Mouse (Mus musculus): Measurements from ENCODE around the gene 1300017J02Rik. TPM values are rescaled to one million over a fixed set of nuclear protein-coding genes. Genes with fewer than 3 reads are reported as not detected.

Gene 1300017J02Rik
- total and polyA plus RNA-seq, 2 experiments from 2014 or later: 0.10 to 0.74 TPM

DNA sequence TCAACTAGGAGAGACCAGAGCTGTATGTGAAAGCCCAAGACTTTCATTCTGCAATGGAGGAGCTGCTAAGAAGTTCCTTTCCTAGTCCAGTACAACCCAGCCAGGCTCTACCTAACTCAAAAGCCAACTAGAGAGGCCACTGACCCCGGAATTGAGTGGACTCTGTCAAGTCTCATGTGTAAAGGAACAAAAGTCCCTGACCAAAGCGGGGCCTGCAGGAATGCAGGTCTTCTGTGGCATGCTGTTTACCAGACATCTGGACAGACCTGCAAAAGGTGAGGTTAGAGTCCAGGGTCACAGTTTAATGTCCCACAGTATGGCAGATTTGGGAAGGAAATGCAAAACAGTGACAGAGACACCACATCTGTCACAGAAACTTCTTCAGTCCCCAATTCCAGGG lies 63.7 kb downstream of the 1300017J02Rik start:
- no peak for TF ChIP-seq CTCF (IDR thresholded peaks at IDR 0.05; ENCODE audit: low read depth)
- H3K36me3 ChIP-seq (ENCODE audit: insufficient read depth): no peaks in the 10 kb centered on the region
- ATAC-seq (no peak), DNase-seq (no peak)
- no peaks in the 10 kb centered on the region for H3K9me3 ChIP-seq (ENCODE audit: low read length)
- H3K27ac ChIP-seq (ENCODE audit: low read depth, low read length): no peak overlapping the region
- WGBS: 78% methylated on average over 2 of the region's 2 CpGs
- H3K4me2 ChIP-seq (ENCODE audit: low read depth): no peak overlapping the region
- no peaks in the 10 kb centered on the region for H3K27me3 ChIP-seq (ENCODE audit: insufficient read depth, low read length)
- H3K9ac ChIP-seq: no peak overlapping the region
- H3K4me1 ChIP-seq (ENCODE audit: insufficient read depth): no peaks in the 10 kb centered on the region
- no peak overlapping the region for H3K4me3 ChIP-seq (ENCODE audit: low read depth, low read length)

DNA sequence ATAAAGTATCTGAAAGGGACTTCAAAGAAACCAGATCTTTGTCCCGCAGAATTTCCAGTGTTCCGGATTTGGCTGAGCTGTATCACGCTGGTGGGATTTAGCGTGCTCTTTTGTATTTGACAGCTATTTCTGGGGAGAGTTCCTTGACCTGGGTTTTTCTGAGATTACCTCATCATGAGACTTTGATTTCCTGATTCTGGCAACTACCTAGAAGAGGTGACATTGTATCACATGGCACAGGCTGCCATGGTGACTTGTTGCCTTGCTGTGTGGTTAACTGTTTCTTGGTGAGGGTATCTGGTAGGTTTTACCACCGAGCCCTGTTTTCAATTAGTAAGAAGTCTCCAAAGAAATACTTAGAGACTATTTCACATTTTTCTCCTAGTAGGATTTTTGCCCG lies 65.4 kb downstream of the 1300017J02Rik start:
- Histone ChIP-seq H3K4me3 (ENCODE audit: low read depth, low read length) (no peak overlapping the region), H3K4me1 (ENCODE audit: insufficient read depth) (no peaks in the 10 kb centered on the region), H3K4me2 (ENCODE audit: low read depth) (no peak overlapping the region), H3K36me3 (ENCODE audit: insufficient read depth) (no peaks in the 10 kb centered on the region), H3K9ac (no peak overlapping the region), H3K27ac (ENCODE audit: low read depth, low read length) (no peak overlapping the region), H3K27me3 (ENCODE audit: insufficient read depth, low read length) (no peaks in the 10 kb centered on the region), H3K9me3 (ENCODE audit: low read length) (no peaks in the 10 kb centered on the region)
- 90% methylated on average over 6 of the region's 6 CpGs for WGBS
- no peak for DNase-seq
- no peak for TF ChIP-seq CTCF (IDR thresholded peaks at IDR 0.05; ENCODE audit: low read depth)
- no peak for ATAC-seq

DNA sequence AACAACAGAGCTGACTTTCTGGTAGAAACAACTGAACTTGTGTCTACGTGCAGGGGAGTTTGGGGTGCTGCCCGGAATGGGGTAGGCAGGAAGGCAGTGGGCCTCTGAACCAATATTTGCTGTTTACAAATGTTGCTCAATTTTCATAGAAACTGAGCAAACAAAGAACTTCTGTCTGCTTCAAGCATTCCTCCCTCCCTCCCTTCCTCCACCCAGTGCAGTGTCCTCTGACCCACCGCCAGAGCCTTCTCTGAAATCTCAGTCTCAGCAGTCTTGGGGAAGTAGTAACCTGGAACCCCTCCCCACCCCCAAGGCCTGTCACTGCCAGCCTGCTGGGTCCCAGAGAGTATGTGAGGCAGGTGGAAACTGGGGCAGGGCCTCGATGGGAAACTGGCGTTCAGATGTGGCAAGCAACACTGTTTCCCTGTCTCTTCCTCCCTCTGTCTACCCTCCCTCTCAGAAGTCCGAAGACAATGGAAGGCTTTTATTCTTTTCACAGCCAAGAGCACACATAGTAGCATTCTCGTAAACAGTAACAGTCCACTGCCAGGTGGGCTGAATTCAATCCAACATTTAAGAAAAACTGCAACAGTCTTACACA lies 70.2 kb downstream of the 1300017J02Rik start:
- Histone ChIP-seq H3K4me1 (ENCODE audit: insufficient read depth) (no peaks in the 10 kb centered on the region), H3K4me2 (ENCODE audit: low read depth) (no peak overlapping the region), H3K9ac (no peak overlapping the region), H3K27ac (ENCODE audit: low read depth, low read length) (no peak overlapping the region), H3K36me3 (ENCODE audit: insufficient read depth) (no peaks in the 10 kb centered on the region), H3K27me3 (ENCODE audit: insufficient read depth, low read length) (no peaks in the 10 kb centered on the region), H3K9me3 (ENCODE audit: low read length) (no peaks in the 10 kb centered on the region), H3K4me3 (ENCODE audit: low read depth, low read length) (no peak overlapping the region)
- 52% methylated on average over 7 of the region's 7 CpGs for WGBS
- DNase-seq (no peak), ATAC-seq (no peak)
- no peak for TF ChIP-seq CTCF (IDR thresholded peaks at IDR 0.05; ENCODE audit: low read depth)

DNA sequence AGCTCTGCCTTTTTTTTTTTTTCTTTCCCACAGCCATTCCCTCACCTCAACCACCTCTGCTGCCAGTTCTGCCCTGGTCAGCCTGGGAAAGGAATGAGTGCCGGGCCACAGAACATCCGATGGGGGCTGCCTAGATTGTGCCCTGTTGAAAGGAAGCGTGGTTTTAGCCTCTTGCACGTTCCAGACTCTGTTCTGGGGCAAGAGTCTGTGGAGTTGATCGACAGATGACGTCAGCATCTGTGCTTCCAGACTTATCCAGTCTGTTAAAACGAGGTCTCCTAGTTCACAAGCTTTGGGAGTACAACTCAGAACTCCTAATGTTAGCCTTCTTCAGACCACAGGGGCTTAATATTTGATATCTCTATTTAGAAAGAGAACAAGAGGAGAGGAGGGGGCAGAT lies 70.8 kb downstream of the 1300017J02Rik start:
- Histone ChIP-seq H3K9ac (no peak overlapping the region), H3K4me3 (ENCODE audit: low read depth, low read length) (no peak overlapping the region), H3K27me3 (ENCODE audit: insufficient read depth, low read length) (no peaks in the 10 kb centered on the region), H3K36me3 (ENCODE audit: insufficient read depth) (no peaks in the 10 kb centered on the region), H3K27ac (ENCODE audit: low read depth, low read length) (no peak overlapping the region), H3K4me2 (ENCODE audit: low read depth) (no peak overlapping the region), H3K4me1 (ENCODE audit: insufficient read depth) (no peaks in the 10 kb centered on the region), H3K9me3 (ENCODE audit: low read length) (no peaks in the 10 kb centered on the region)
- no peak for TF ChIP-seq CTCF (IDR thresholded peaks at IDR 0.05; ENCODE audit: low read depth)
- ATAC-seq (no peak), DNase-seq (peak; percentile 3)
- WGBS: 70% methylated on average over 7 of the region's 7 CpGs

DNA sequence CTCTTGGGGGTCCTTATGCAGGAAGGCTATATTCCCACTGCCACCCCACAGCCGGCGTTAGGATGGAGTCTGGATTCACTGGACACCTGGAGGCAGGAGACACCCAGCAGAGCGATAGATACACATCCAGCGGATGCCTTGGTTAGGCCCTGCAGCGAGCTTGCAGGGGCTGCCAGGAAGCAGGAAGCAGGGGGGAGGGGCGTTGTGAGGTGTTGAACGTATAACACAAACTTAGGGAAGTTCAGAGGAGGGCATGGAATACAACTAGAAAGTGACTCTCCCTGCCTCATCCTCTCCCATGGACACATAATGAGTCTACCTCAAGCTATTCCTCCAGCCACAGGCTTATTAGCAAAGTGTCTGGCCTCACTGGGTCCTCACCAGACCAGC lies 71.9 kb downstream of the 1300017J02Rik start:
- no peaks in the 10 kb centered on the region for H3K27me3 ChIP-seq (ENCODE audit: insufficient read depth, low read length)
- 82% methylated on average over 7 of the region's 7 CpGs for WGBS

DNA sequence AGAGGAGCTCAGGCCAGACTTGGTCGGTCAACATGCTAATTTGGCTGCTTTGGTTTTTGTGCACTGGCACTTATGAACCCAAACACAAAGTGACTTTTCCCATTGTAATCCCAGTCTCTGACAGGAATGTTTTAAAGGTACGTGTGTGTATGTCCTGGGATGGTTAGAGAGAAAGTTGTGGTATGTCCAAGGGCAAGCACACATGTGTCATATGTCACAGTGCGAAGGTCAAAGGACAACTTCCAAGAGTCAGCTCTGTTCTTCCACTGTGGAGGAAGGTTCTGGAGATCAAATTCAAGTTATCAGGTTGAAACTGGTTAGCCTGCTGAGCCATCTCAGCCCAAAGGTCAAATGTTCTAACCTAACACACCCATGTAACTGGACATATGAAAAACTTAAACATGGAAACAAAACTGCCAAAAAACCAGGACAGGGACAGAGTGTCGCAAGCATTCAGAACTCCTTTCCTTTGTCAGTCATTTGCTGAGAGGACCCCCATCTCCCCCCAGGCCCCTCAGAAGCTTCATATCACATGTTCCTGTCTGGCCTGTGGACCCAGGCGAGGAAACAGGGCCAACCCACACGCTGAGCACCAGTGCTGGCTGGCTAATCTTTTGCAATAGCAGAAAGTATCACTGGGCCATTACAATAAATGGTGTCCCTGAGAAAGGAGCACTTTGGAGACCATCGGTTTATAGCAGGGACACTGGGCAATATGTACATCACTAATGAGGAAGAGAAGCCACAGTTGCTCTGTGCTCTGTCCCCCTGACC lies 72.5 kb downstream of the 1300017J02Rik start:
- DNase-seq (no peak), ATAC-seq (no peak)
- H3K4me2 ChIP-seq (ENCODE audit: low read depth): no peak overlapping the region
- 88% methylated on average over 7 of the region's 7 CpGs for WGBS
- no peak overlapping the region for H3K27ac ChIP-seq (ENCODE audit: low read depth, low read length)
- H3K27me3 ChIP-seq (ENCODE audit: insufficient read depth, low read length): no peaks in the 10 kb centered on the region
- no peak overlapping the region for H3K4me3 ChIP-seq (ENCODE audit: low read depth, low read length)
- no peak overlapping the region for H3K9ac ChIP-seq
- TF ChIP-seq CTCF (IDR thresholded peaks at IDR 0.05; ENCODE audit: low read depth): no peak
- H3K9me3 ChIP-seq (ENCODE audit: low read length): no peaks in the 10 kb centered on the region
- no peaks in the 10 kb centered on the region for H3K36me3 ChIP-seq (ENCODE audit: insufficient read depth)
- no peaks in the 10 kb centered on the region for H3K4me1 ChIP-seq (ENCODE audit: insufficient read depth)

More for the DNA sequence above, 71.9 kb downstream of the 1300017J02Rik start:
- no peak for DNase-seq
- Histone ChIP-seq H3K4me3 (ENCODE audit: low read depth, low read length) (no peak overlapping the region), H3K4me1 (ENCODE audit: insufficient read depth) (no peaks in the 10 kb centered on the region), H3K9me3 (ENCODE audit: low read length) (no peaks in the 10 kb centered on the region), H3K27ac (ENCODE audit: low read depth, low read length) (no peak overlapping the region), H3K4me2 (ENCODE audit: low read depth) (no peak overlapping the region), H3K36me3 (ENCODE audit: insufficient read depth) (no peaks in the 10 kb centered on the region), H3K9ac (no peak overlapping the region)
- no peak for ATAC-seq
- TF ChIP-seq CTCF (IDR thresholded peaks at IDR 0.05; ENCODE audit: low read depth): no peak

Measured in forebrain, postnatal 0 days (tissue).